15 mouse cellular contexts compared by ENCODE assay signal in genomic region chr8:85339871-85340573, GRCm38 (mm10). TPM values are rescaled to one million over a fixed set of nuclear protein-coding genes. Genes with fewer than 3 reads are reported as not detected.
DNase-seq lines count a peak whose midpoint lies in the region; ATAC-seq and TF ChIP-seq lines count a peak whose summit lies in the region.
"Had no signal": no experiment of that assay in that cellular context is flagged by ENCODE, and none has a peak within 500 bp of the region (broad histone marks: within the 10 kb centered on the region; RNA-seq: fewer than 3 reads in every experiment).

No protein-coding gene starts in this region.

- no peaks in the 10 kb centered on the region for H3K36me3 ChIP-seq in forebrain, embryonic 14.5 days (ENCODE audit: control insufficient read depth, insufficient read depth, low read length)
- H3K36me3 ChIP-seq in forebrain, embryonic 12.5 days (replicated peaks) = no peaks in the 10 kb centered on the region
- H3K36me3 ChIP-seq in embryonic facial prominence, embryonic 10.5 days (replicated peaks) = no peaks in the 10 kb centered on the region
- H3K36me3 ChIP-seq: neural tube, embryonic 13.5 days had no signal

- no peaks in the 10 kb centered on the region for H3K9me3 ChIP-seq in forebrain, embryonic 14.5 days (replicated peaks; ENCODE audit: control insufficient read depth, low read length)
- H3K9me3 ChIP-seq in forebrain, embryonic 12.5 days = no peaks in the 10 kb centered on the region
- no peaks in the 10 kb centered on the region for H3K9me3 ChIP-seq in embryonic facial prominence, embryonic 10.5 days
- H3K9me3 ChIP-seq: G1E; heart, embryonic 12.5 days; liver, embryonic 15.5 days; neural tube, embryonic 13.5 days had no signal

- no peak overlapping the region for H3K4me2 ChIP-seq in forebrain, embryonic 14.5 days (ENCODE audit: low read length)
- H3K4me2 ChIP-seq in forebrain, embryonic 12.5 days = no peak overlapping the region
- H3K4me2 ChIP-seq: heart, embryonic 12.5 days; hindbrain, embryonic 14.5 days; liver, embryonic 15.5 days; neural tube, embryonic 13.5 days had no signal

- no peaks in the 10 kb centered on the region for H3K4me1 ChIP-seq in forebrain, embryonic 14.5 days (ENCODE audit: control insufficient read depth, insufficient read depth, low read length)
- H3K4me1 ChIP-seq in forebrain, embryonic 12.5 days = peaks cover 6% of the 10 kb centered on the region; the same call in 1 of the 2 replicates
- peaks cover 11% of the 10 kb centered on the region for H3K4me1 ChIP-seq in embryonic facial prominence, embryonic 10.5 days
- peaks cover 2% of the 10 kb centered on the region; the same call in 1 of the 2 replicates for H3K4me1 ChIP-seq in lung, adult 2 months (ENCODE audit: control insufficient read depth, insufficient read depth, low read length)
- H3K4me1 ChIP-seq: heart, embryonic 12.5 days had no signal

- no peak for TF ChIP-seq POLR2A in lung, adult 2 months (IDR thresholded peaks at IDR 0.05; ENCODE audit: borderline replicate concordance, extremely low read depth, low read depth, low read length)

- peak; percentile 13 for DNase-seq in forebrain, embryonic 14.5 days (ENCODE audit: low spot score)
- peak; percentile 6 to 26 for DNase-seq in kidney, postnatal 4 days
- DNase-seq in kidney, postnatal 14 days = no peak
- DNase-seq in embryonic facial prominence, embryonic 10.5 days (ENCODE audit: low spot score) = peak; percentile 8
- DNase-seq in retina, embryonic 14.5 days (ENCODE audit: low spot score) = peak; percentile 13
- DNase-seq in lung, adult 2 months = no peak
- DNase-seq in urinary bladder, adult 2 months (ENCODE audit: low spot score) = no peak
- DNase-seq: B cell, adult 2 months; gastrocnemius, adult 2 months had no signal

- TF ChIP-seq CTCF in lung, adult 2 months (IDR thresholded peaks at IDR 0.05; ENCODE audit: insufficient read depth, low read length) = no peak

- H3K27me3 ChIP-seq in forebrain, embryonic 14.5 days (replicated peaks; ENCODE audit: control insufficient read depth, insufficient read depth, low read length) = no peaks in the 10 kb centered on the region
- H3K27me3 ChIP-seq in forebrain, embryonic 12.5 days = no peaks in the 10 kb centered on the region
- H3K27me3 ChIP-seq in embryonic facial prominence, embryonic 10.5 days (replicated peaks; ENCODE audit: low read depth, poor library complexity, severe bottlenecking) = no peaks in the 10 kb centered on the region
- H3K27me3 ChIP-seq: heart, embryonic 12.5 days; liver, embryonic 15.5 days; neural tube, embryonic 13.5 days had no signal

- ATAC-seq in forebrain, embryonic 14.5 days = no peak
- ATAC-seq in forebrain, embryonic 12.5 days (ENCODE audit: low FRiP score) = no peak

- H3K27ac ChIP-seq in forebrain, embryonic 14.5 days (ENCODE audit: low read depth, low read length) = no peak overlapping the region
- no peak overlapping the region for H3K27ac ChIP-seq in forebrain, embryonic 12.5 days
- H3K27ac ChIP-seq in embryonic facial prominence, embryonic 10.5 days (replicated peaks) = peak overlapping the region; percentile 27; the same call in 1 of the 2 replicates
- H3K27ac ChIP-seq: gastrocnemius, adult 2 months; hindbrain, embryonic 14.5 days; liver, embryonic 15.5 days; neural tube, embryonic 13.5 days had no signal

- WGBS in forebrain, embryonic 14.5 days = 61% methylated on average over 5 of the region's 5 CpGs
- 77% methylated on average over 5 of the region's 5 CpGs for WGBS in forebrain, embryonic 12.5 days
- WGBS in embryonic facial prominence, embryonic 10.5 days = 76% methylated on average over 5 of the region's 5 CpGs
- 63% methylated on average over 5 of the region's 5 CpGs for WGBS in lung, adult 2 months

- H3K9ac ChIP-seq in forebrain, embryonic 14.5 days (ENCODE audit: low read length) = no peak overlapping the region
- no peak overlapping the region for H3K9ac ChIP-seq in forebrain, embryonic 12.5 days
- H3K9ac ChIP-seq: heart, embryonic 12.5 days; hindbrain, embryonic 14.5 days; liver, embryonic 15.5 days; neural tube, embryonic 13.5 days had no signal

- H3K4me3 ChIP-seq in forebrain, embryonic 14.5 days (ENCODE audit: low read depth, low read length) = no peak overlapping the region
- H3K4me3 ChIP-seq in forebrain, embryonic 12.5 days (replicated peaks) = no peak overlapping the region
- H3K4me3 ChIP-seq in embryonic facial prominence, embryonic 10.5 days = no peak overlapping the region
- H3K4me3 ChIP-seq in lung, adult 2 months (replicated peaks; ENCODE audit: extremely low read depth, low read depth, low read length) = no peak overlapping the region
- H3K4me3 ChIP-seq: gastrocnemius, adult 2 months; heart, embryonic 12.5 days; liver, embryonic 15.5 days; neural tube, embryonic 13.5 days had no signal

RNA-seq across cellular contexts. Expression of gene Vps35, which starts 40.4 kb away (rescaled TPM):
- 183 and 209 TPM in 2 replicates for polyA plus RNA-seq in forebrain, embryonic 14.5 days (2014; fragmentation: Nextera tagmentation; extraction: Ambion mirVana)
- 164 and 168 TPM in 2 replicates for polyA plus RNA-seq in forebrain, embryonic 12.5 days (2016; fragmentation: Nextera tagmentation; extraction: Ambion mirVana)
- 140 and 147 TPM in 2 replicates for polyA plus RNA-seq in embryonic facial prominence, embryonic 10.5 days (2016; fragmentation: Nextera tagmentation; extraction: Ambion mirVana)
- 11.9 and 19.9 TPM in 2 replicates for polyA plus RNA-seq in lung, adult 2 months (2012; rRNA removed)
- 92.0 and 94.3 TPM in 2 replicates for polyA plus RNA-seq in urinary bladder, adult 2 months (2012; rRNA removed)

RNA-seq across cellular contexts. Expression of gene Orc6, which starts 40.6 kb away (rescaled TPM):
- polyA plus RNA-seq in forebrain, embryonic 14.5 days (2014; fragmentation: Nextera tagmentation; extraction: Ambion mirVana) = 101 and 105 TPM in 2 replicates
- polyA plus RNA-seq in forebrain, embryonic 12.5 days (2016; fragmentation: Nextera tagmentation; extraction: Ambion mirVana) = 112 and 115 TPM in 2 replicates
- 154 and 158 TPM in 2 replicates for polyA plus RNA-seq in embryonic facial prominence, embryonic 10.5 days (2016; fragmentation: Nextera tagmentation; extraction: Ambion mirVana)
- polyA plus RNA-seq in lung, adult 2 months (2012; rRNA removed) = 10.1 and 11.9 TPM in 2 replicates
- polyA plus RNA-seq in urinary bladder, adult 2 months (2012; rRNA removed) = 25.1 and 31.3 TPM in 2 replicates

RNA-seq across cellular contexts. Expression of gene Mylk3, which starts 46.1 kb away (rescaled TPM):
- 0.60 and 0.63 TPM in 2 replicates for polyA plus RNA-seq in forebrain, embryonic 14.5 days (2014; fragmentation: Nextera tagmentation; extraction: Ambion mirVana)
- 1.3 and 1.4 TPM in 2 replicates for polyA plus RNA-seq in forebrain, embryonic 12.5 days (2016; fragmentation: Nextera tagmentation; extraction: Ambion mirVana)
- 2.6 TPM in 2 replicates for polyA plus RNA-seq in embryonic facial prominence, embryonic 10.5 days (2016; fragmentation: Nextera tagmentation; extraction: Ambion mirVana)
- 2.2 and 7.2 TPM in 2 replicates for polyA plus RNA-seq in lung, adult 2 months (2012; rRNA removed)
- polyA plus RNA-seq in urinary bladder, adult 2 months (2012; rRNA removed) = 0.21 and 0.22 TPM in 2 replicates

Comparison
In these comparisons a context has a peak if more than half of its experiments do, and no peak if none do; other contexts are left out.
1. DNase-seq: peak in forebrain, embryonic 14.5 days (single experiment), kidney, postnatal 4 days (2 of 2), embryonic facial prominence, embryonic 10.5 days (single experiment) and retina, embryonic 14.5 days (single experiment); none in kidney, postnatal 14 days (single experiment), lung, adult 2 months (single experiment) and urinary bladder, adult 2 months (single experiment).